9 mouse cellular contexts compared by ENCODE assay signal in the genomic region with DNA sequence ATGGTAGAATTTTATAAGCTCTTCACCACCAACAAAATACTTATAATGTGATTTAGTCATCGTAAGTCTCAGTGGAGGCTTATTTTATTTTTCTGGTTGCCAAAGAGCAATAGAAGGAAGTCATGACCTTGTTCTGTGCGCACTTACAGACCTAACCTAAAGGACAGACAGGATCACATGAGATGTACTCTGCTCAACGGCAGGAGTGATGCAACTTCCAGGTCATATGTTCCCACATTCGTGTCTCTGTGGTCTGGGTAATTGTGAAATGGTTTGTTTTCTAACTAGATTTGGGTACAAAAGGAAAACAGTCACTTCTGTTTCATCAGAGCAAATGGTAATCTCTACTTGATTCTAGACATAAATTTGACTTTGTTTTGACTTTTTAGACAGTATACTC.
DNase-seq lines count a peak whose midpoint lies in the region; ATAC-seq and TF ChIP-seq lines count a peak whose summit lies in the region.
"Had no signal": no experiment of that assay in that cellular context is flagged by ENCODE, and none has a peak within 500 bp of the region (broad histone marks: within the 10 kb centered on the region; RNA-seq: fewer than 3 reads in every experiment).

No protein-coding gene starts in this region.

- no peaks in the 10 kb centered on the region for H3K27me3 ChIP-seq in CH12.LX (replicated peaks)
- no peaks in the 10 kb centered on the region for H3K27me3 ChIP-seq in hindbrain, embryonic 13.5 days

- 89% methylated on average over 4 of the region's 4 CpGs for WGBS in hindbrain, embryonic 13.5 days

- no peak overlapping the region for H3K9ac ChIP-seq in CH12.LX (ENCODE audit: insufficient read depth, low read depth)
- no peak overlapping the region for H3K9ac ChIP-seq in hindbrain, embryonic 13.5 days

- no peak for TF ChIP-seq POLR2A in CH12.LX (IDR thresholded peaks at IDR 0.05; ENCODE audit: low read depth, low read length)

- TF ChIP-seq RAD21 in CH12.LX (IDR thresholded peaks at IDR 0.05; ENCODE audit: low read depth, low read length), result no peak

- H3K4me1 ChIP-seq in CH12.LX (ENCODE audit: control insufficient read depth in 1 of 2, insufficient read depth in 2 of 2), result peaks cover 2 to 20% of the 10 kb centered on the region in 2 experiments; a peak in 2 of 4 replicates
- H3K4me1 ChIP-seq in hindbrain, embryonic 13.5 days (replicated peaks), result no peaks in the 10 kb centered on the region
- H3K4me1 ChIP-seq: hindbrain, embryonic 10.5 days had no signal

- no peak overlapping the region for H3K4me2 ChIP-seq in CH12.LX (ENCODE audit: insufficient read depth, low read depth, poor library complexity, severe bottlenecking)
- H3K4me2 ChIP-seq in hindbrain, embryonic 13.5 days, result no peak overlapping the region

- dilution Hi-C loops in CH12.LX (cut with MboI; ENCODE audit: extremely low pct_ligation_motif_present, extremely low pct_unique_long_range_greater_than_20kb, low sequenced_read_pairs), result no loop called here

- H3K36me3 ChIP-seq in CH12.LX (replicated peaks in 1 of 2; ENCODE audit: control insufficient read depth in 1 of 2, insufficient read depth in 1 of 2, low read length in 1 of 2), result no peaks in the 10 kb centered on the region
- no peaks in the 10 kb centered on the region for H3K36me3 ChIP-seq in hindbrain, embryonic 13.5 days
- H3K36me3 ChIP-seq: hindbrain, embryonic 10.5 days had no signal

- no peak for TF ChIP-seq EP300 in CH12.LX (IDR thresholded peaks at IDR 0.05; ENCODE audit: low read length)

- TF ChIP-seq CTCF in CH12.LX (conservative IDR thresholded peaks at IDR 0.05 in 1 of 2, IDR thresholded peaks at IDR 0.05 in 1 of 2; ENCODE audit: low read depth in 2 of 2, low read length in 2 of 2), result no peak

- in situ Hi-C loops in CH12.LX (cut with MboI; ENCODE audit: low pct_ligation_motif_present, low pct_unique_long_range_greater_than_20kb, low sequenced_read_pairs), result no loop called here

- peak; percentile 17 to 64 for DNase-seq in adrenal gland, adult (ENCODE audit: inconsistent age in 2 of 2, low spot score in 1 of 2)
- no peak for DNase-seq in adrenal gland, postnatal 25 days
- DNase-seq in CH12.LX (ENCODE audit: extremely low read depth), result peak; percentile 29
- peak; percentile 23 to 49 for DNase-seq in lung, postnatal 4 days
- DNase-seq in right cerebral cortex, adult 2 months (ENCODE audit: low spot score in 2 of 2), result no peak

- H3K27ac ChIP-seq in CH12.LX (ENCODE audit: insufficient read depth, low read depth), result no peak overlapping the region
- H3K27ac ChIP-seq in hindbrain, embryonic 13.5 days, result no peak overlapping the region
- H3K27ac ChIP-seq: hindbrain, embryonic 10.5 days had no signal

- no peaks in the 10 kb centered on the region for H3K79me2 ChIP-seq in CH12.LX (replicated peaks; ENCODE audit: control insufficient read depth, extremely low read depth, insufficient read depth, poor library complexity, severe bottlenecking)

- no peaks in the 10 kb centered on the region for H3K9me3 ChIP-seq in CH12.LX (replicated peaks; ENCODE audit: low read length)
- H3K9me3 ChIP-seq in hindbrain, embryonic 13.5 days, result no peaks in the 10 kb centered on the region
- H3K9me3 ChIP-seq: hindbrain, embryonic 10.5 days had no signal

- H3K4me3 ChIP-seq in CH12.LX (replicated peaks in 1 of 3; ENCODE audit: low read depth in 2 of 3, low read length in 2 of 3, poor library complexity in 1 of 3), result no peak overlapping the region
- no peak overlapping the region for H3K4me3 ChIP-seq in hindbrain, embryonic 13.5 days
- H3K4me3 ChIP-seq: hindbrain, embryonic 10.5 days had no signal

- ATAC-seq in hematopoietic stem cell, adult 5-6 weeks (replicated peaks in 1 of 2; ENCODE audit: insufficient read depth in 1 of 2, low FRiP score in 2 of 2, low TSS enrichment in 1 of 2, low read depth in 1 of 2, poor library complexity in 2 of 2, severe bottlenecking in 2 of 2), result peak; percentile 93 to 97
- ATAC-seq in inflammation-experienced regulatory T-cells, adult 6 months, result no peak
- no peak for ATAC-seq in hindbrain, embryonic 13.5 days (ENCODE audit: low FRiP score)

TF ChIP-seq in CH12.LX, 34 proteins besides CTCF, POLR2A, EP300 and RAD21:
- TF ChIP-seq BHLHE40 (IDR thresholded peaks at IDR 0.05; ENCODE audit: low read depth, low read length) (0 out of 2 replicates have a peak, but pooled peaks have one; percentile 25), ELF1 (IDR thresholded peaks at IDR 0.05; ENCODE audit: low read depth, low read length) (no peak)
TF ChIP-seq in CH12.LX: peak in this region for 1.

Comparison
In these comparisons a context has a peak if more than half of its experiments do, and no peak if none do; other contexts are left out.
1. DNase-seq: peak in adrenal gland, adult (2 of 2), CH12.LX (single experiment) and lung, postnatal 4 days (2 of 2); none in adrenal gland, postnatal 25 days (single experiment) and right cerebral cortex, adult 2 months (0 of 2).
2. ATAC-seq: peak in hematopoietic stem cell, adult 5-6 weeks (2 of 2); none in inflammation-experienced regulatory T-cells, adult 6 months (single experiment) and hindbrain, embryonic 13.5 days (single experiment).